Mouse (Mus musculus) naive thymus-derived CD4-positive, alpha-beta T cell, adult 5 months (primary cell): ENCODE results near the gene Tyw5. TPM values are rescaled to one million over a fixed set of nuclear protein-coding genes. Genes with fewer than 3 reads are reported as not detected.

Source experiments
- polyA plus RNA-seq: library from polyadenylated mRNA; unstranded; fragments of 100-300 nt; shearing (Covaris generic); gene quantifications from one replicate; pipeline ENCODE4 v1.2.1, GENCODE M21; 2017

The Tyw5 gene
- 23.8 TPM for polyA plus RNA-seq

GRCm38 (mm10) chr1:57406187-57407151 is at the start of gene Tyw5, which contains the start of gene Maip1:
TSS of gene Tyw5 (minus strand) at chr1:57407101.
TSS of gene Maip1 (plus strand) at chr1:57406328.

GRCm38 (mm10) chr1:57377376-57378341 is 29.2 kb downstream of the Tyw5 start, which contains the start of gene 1700066M21Rik:
TSS of gene 1700066M21Rik (plus strand) at chr1:57377620.

Other genes with a start within 250 kb of the Tyw5 start
- gene 1700066M21Rik, start 29.5 kb downstream of the Tyw5 start, polyA plus RNA-seq, result 5.4 TPM
- 8.9 TPM for gene Maip1, start 773 bp downstream of the Tyw5 start, polyA plus RNA-seq